Mouse (Mus musculus): ENCODE measurements at regions not wholly inside any gene's neighbourhood (a gene's known extent, or its start where the extent isn't known, plus 50 kb on each side); places are given as distances from the start of the nearest gene placed in this dataset.

- TF ChIP-seq CTCF (IDR thresholded peaks at IDR 0.05; ENCODE audit: control insufficient read depth, insufficient read depth, insufficient replicate concordance, low read depth, low read length) (no peak), POLR2A (IDR thresholded peaks at IDR 0.05; ENCODE audit: control insufficient read depth, low read depth, low read length) (no peak)
These were observed 146.0 kb upstream of the Runx1 start for GRCm38 (mm10) chr16:92971956-92972355.
